Mouse (Mus musculus) layer of hippocampus, adult 2 months (tissue): ENCODE results near the gene Gstm4. TPM values are rescaled to one million over a fixed set of nuclear protein-coding genes. Genes with fewer than 3 reads are reported as not detected.
"Not testable (repeated sequence)": the region's sequence is repeated elsewhere in the genome, so short reads cannot be mapped to it uniquely, and the experiment has no call there.

Source experiments
- DNase-seq, 2 experiments: peaks; one replicate each; pipeline ENCODE4 v3.0.0; 2022; ENCODE audit warnings: low spot score in 2 of 2
- H3K27ac ChIP-seq: fragments of 200-600 bp; 2 replicates; pipeline ENCODE4 v1.8.1; 2022
- H3K4me3 ChIP-seq: fragments of 200-600 bp; 2 replicates; pipeline ENCODE4 v1.8.1; 2022; ENCODE audit warnings: mild to moderate bottlenecking
- CTCF ChIP-seq: fragments of 200-600 bp; conservative IDR thresholded peaks from 2 replicates; pipeline ENCODE4 v1.8.1; 2022; ENCODE audit warnings: antibody characterized with exemption, mild to moderate bottlenecking, moderate library complexity
- total RNA-seq, 2 experiments: library from RNA; stranded (reverse); gene quantifications; 2 replicates each; pipeline ENCODE4 v1.2.3; 2021

Gstm4 gene
- total RNA-seq, 2 experiments from 2014 or later, result 11.5 to 12.3 TPM

DNA sequence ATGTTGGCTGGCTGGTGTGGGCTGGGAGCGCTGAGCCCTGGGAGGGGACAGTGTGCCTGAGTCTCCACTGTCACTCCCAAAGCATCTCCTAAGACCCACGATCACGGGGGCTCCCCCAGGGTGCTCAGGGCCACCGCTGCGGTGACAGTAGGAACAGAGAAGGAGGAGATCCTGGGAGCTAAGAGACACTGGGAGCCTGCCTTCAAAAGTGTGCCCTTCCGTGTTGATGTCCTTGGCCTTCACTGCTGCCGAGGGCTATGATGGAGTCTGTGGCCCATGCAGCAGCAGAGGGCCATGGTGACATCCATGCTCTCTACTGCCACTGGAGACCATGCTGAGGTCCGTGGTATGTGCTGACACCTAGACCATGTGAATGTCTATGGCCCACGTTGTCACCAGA lies 20.9 kb upstream of the Gstm4 start:
- H3K4me3 ChIP-seq, result no peak overlapping the region
- H3K27ac ChIP-seq, result no peak overlapping the region
- TF ChIP-seq CTCF, result no peak
- DNase-seq, result no peak

DNA sequence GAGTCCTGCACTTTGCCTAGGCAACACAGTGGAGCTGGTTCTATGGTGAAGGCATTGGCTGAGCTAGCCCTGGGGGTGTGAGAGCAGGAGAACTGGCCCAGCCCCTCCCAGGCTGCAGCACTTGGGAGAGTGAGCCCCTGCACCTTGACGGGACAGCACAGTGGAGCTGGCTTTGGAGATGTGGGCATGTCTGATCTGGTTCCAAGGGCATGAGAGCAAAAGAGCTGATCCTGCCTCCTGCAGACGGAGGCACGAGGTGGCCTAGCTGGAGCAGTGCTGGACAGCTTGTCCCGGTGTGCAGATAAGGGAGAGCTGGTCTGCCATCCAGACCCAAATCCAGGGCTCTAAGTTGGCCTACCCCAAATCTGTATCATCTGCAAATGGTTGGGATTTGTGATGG lies 20.0 kb upstream of the Gstm4 start:
- TF ChIP-seq CTCF, result no peak
- DNase-seq, result no peak
- H3K27ac ChIP-seq, result no peak overlapping the region
- no peak overlapping the region for H3K4me3 ChIP-seq

DNA sequence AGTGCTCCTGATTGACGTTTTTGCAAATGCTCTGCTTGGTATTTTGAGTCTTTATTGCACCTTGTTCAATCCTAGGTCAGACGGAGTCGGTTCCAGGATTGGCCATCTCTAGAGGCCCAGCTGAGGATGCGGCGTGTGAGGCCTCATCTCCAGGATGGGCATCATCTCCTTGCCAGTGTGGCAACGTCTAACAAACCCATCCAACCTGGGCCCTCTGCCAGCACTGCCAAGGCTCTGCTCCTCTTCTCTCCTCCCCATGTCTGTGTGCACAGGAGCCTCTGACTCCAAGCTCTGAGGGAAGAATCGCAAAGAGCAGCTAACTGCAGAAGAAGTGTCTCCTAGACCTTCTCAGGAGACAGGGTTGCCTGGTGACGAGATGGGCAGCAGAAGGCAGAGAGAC lies 18.0 kb upstream of the Gstm4 start:
- H3K27ac ChIP-seq, result no peak overlapping the region
- no peak for TF ChIP-seq CTCF
- no peak overlapping the region for H3K4me3 ChIP-seq
- no peak for DNase-seq

GRCm38 (mm10) chr3:108061420-108061819 lies 16.7 kb upstream of the Gstm4 start:
- no peak overlapping the region for H3K4me3 ChIP-seq
- TF ChIP-seq CTCF, result peak; percentile 96
- peak in 1 of 2 experiments; percentile 64 for DNase-seq
- no peak overlapping the region for H3K27ac ChIP-seq

DNA sequence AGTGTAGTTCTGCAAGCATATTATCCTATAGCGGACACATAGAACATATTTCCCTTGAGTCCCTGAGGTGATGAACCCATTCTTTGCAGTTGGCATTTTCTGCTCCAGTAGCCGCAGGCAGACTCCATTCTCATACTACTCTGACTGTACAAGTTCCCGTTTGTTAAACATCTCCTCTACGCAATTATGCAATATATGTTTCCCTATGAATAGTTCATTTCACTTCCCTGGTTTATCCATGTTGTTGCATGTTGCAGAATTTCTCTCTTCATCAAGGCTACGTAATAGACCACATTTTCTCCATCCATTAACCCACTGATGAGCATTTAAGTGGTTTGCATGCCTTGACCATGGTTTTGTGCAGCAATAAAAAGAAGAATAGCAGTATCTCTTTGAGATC lies 5.8 kb upstream of the Gstm4 start:
- no peak for TF ChIP-seq CTCF
- DNase-seq, result no peak
- Histone ChIP-seq H3K27ac (no peak overlapping the region), H3K4me3 (no peak overlapping the region)

DNA sequence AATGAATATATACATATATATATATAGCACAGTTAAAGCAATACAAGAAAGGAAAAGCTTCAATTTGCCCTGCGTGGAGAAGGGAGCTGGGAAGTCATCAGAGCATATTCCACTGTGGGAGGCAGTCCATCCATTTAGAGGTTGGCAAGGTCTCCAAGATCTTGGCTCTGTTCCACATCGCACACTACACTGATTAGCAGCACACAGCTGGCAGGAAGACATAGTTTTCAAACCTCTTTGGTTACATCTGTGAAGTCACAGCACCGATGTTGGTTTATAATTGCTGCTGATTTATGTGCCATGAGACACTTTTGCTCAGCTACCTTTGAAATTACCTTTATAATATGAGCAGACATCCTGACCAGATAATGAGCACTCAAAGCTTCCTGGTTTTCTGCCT lies 3.6 kb upstream of the Gstm4 start:
- Histone ChIP-seq H3K4me3 (no peak overlapping the region), H3K27ac (no peak overlapping the region)
- DNase-seq, result no peak
- no peak for TF ChIP-seq CTCF

DNA sequence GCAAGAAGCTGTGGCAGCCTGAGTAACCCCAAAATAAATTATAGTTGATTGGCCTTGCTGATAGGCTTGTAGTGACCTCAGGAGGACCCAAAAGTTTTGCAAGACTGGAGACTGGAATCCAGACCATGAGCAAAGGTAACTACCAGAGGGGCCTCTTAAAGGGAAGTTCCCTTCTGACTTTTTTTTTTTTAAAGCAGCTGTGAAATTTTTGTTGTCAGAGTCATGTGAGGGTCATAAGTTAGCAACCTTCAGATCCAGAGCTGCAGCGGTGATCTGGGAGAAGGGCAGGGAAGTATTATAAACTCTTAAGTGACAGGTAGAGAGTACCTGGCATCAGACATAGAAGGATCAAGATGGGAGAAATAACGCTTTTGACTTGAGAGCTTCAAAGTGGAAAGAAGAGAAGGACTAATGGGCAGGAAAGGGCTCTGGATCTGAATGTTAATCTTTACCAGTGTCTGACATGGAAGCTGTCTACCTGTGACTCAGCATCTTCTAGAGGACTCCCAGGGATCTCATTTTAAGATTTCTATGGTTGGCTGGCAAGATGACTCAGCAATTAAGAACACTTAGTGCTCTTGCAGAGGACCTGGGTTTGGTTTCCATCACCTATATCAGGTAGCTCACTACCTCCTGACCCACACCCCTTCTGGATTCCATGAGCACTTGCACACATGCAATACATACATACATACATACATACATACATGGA lies 2.4 kb upstream of the Gstm4 start:
- no peak overlapping the region for H3K4me3 ChIP-seq
- no peak for TF ChIP-seq CTCF
- DNase-seq, result no peak
- no peak overlapping the region for H3K27ac ChIP-seq

DNA sequence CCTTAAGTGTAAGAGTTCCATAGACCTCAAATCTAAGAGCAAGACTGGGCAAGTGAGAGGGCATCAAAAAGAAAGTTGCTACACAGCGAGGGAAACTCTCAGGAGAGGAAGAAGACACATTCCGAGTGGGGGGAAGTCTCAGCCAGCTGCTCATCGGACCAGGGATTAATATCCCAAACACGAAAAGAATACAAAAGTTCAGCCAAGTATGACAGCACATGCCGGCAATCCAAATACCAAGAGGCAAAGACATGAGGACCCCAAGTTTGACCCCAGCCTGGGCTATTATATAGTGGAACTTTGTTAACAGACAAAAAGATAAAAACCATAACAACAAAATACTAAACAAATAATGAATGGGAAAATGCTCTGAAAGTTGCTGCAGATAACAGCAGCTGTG lies 11.5 kb downstream of the Gstm4 start:
- no peak for TF ChIP-seq CTCF
- Histone ChIP-seq H3K4me3 (no peak overlapping the region), H3K27ac (no peak overlapping the region)
- DNase-seq, result no peak

DNA sequence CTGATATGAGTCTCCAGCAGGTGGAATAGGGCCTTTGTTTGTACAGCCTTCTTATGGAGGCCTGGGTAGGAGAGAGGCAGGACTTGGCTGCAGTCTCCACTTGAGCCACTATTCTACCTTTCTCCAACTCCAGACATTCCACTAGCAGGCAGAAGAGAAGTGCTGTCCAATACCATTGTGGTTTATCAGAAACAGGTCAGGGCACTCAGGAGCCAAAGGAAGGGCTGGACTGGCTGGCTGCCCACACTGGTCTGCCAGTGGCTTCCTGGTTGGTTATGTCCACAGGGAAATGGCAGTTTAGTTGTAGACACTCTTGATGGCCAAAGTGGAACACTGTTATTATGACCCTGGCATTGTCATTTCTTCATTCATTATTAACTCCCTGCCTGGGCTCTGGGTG lies 12.6 kb downstream of the Gstm4 start:
- DNase-seq, result no peak
- Histone ChIP-seq H3K27ac (no peak overlapping the region), H3K4me3 (no peak overlapping the region)
- TF ChIP-seq CTCF, result no peak

DNA sequence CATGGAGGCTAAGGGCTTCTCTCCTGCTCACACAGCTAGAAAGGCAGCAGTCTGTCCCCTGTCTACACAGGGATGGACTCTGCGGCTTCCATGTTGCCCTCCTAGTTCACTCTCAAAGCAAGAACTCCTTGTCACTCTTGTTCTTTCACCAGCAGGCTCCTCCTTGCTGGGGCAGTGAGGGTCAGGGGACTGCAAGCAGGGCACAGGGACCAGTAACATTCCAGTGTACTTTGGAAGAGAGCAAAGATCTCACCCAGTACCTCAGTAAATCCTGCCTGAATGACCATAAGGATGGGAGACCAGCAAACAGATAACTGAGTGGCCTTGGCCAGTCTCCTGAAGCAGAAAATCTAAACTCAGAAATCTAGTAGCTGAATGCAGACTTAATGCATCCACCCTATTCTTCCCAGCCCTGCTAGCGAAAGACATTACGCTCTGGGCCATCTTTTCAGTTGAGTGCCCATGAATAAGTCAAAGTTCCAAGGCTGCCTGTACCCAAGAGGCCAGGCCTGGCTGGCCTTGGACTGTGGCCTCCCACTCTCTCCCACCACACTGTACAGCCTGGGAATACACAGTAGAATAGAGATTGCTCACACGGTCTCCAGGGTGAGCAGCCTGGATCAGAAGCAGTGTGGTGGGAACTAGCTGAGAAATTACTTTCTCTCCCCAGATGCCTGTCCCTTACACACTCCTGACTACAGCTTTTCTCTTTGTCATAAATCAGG lies 15.9 kb downstream of the Gstm4 start:
- Histone ChIP-seq H3K27ac (no peak overlapping the region), H3K4me3 (no peak overlapping the region)
- no peak for DNase-seq
- TF ChIP-seq CTCF, result no peak

- Histone ChIP-seq H3K4me3 (no peak overlapping the region), H3K27ac (no peak overlapping the region)
- DNase-seq, result no peak
- no peak for TF ChIP-seq CTCF
Observed at GRCm38 (mm10) chr3:108026597-108026996, 18.1 kb downstream of the Gstm4 start.

GRCm38 (mm10) chr3:108026049-108026448 lies 18.6 kb downstream of the Gstm4 start:
- Histone ChIP-seq H3K4me3 (no peak overlapping the region), H3K27ac (no peak overlapping the region)
- DNase-seq, result no peak
- no peak for TF ChIP-seq CTCF

DNA sequence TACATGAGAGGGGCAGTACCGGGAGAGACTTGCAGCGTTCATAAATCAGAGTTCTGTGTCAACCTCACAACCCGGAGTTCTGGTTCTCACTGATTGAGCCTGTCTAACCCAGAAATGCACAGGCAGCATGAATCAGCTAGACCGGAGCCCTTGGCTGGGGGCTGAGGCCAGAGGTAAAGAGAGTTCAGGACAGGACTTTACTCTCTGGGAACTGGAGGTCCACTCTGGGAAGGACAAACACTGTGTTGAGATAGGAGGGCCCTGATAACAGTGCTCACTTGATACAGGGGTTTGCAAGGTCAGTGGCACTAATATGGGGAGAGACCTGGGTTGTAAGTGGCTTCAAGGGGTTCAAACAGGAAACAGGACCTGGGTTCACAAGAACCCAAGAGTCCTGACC lies 19.4 kb downstream of the Gstm4 start:
- TF ChIP-seq CTCF, result no peak
- Histone ChIP-seq H3K4me3 (no peak overlapping the region), H3K27ac (no peak overlapping the region)
- no peak for DNase-seq

DNA sequence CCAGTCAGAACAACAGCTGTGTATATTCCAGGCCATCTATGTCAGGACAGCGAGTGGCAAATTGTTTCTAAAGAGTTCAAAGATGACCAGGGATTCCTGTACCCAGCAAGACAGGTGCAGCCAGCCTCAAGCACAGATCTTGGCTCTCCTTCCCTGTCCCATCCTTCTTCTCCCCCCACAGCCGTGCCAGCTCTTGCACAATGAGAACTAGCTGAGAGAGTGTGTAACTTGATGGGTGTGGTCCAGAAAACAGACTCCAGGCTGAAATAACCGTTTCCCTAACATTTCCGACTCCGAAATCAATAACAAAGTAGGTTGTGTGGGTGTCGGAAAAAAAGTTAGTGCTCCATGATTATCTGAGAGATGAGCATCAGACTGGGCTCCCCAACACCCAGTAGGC lies 22.0 kb downstream of the Gstm4 start:
- TF ChIP-seq CTCF, result no peak
- no peak for DNase-seq
- Histone ChIP-seq H3K27ac (no peak overlapping the region), H3K4me3 (no peak overlapping the region)

DNA sequence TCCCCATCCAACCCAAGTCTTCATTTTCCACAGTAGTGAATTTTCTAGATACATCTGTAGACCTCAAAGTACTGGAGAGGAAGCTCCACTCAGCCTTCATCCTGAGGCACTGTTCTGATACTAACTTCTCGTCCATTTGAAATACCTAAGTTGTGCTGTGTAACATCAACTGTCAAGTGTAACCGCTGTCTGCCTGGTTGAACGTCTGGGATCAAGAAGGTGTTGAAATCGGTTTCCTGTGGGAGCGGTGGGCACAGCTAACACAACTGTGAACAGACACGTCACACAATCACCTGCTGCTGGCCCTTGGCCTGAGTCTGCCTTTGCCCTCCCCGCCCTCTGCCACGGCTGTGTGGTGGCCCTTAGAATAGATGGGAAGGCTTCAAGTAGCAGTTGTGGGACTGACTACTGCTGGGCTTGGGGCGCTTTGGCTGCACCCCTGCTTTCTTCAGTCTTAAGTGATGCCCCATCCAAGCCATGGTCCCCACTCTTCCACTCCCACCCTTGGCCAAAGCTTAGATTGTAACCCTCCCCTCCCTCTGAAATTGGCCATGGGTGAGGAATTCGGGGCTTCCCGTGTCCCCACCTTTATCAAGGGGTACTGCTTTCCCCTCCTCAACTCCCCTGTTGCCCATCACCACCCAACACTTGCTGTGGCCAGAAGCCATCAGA lies 24.2 kb downstream of the Gstm4 start:
- H3K27ac ChIP-seq, H3K4me3 ChIP-seq, DNase-seq: not testable (repeated sequence)

DNA sequence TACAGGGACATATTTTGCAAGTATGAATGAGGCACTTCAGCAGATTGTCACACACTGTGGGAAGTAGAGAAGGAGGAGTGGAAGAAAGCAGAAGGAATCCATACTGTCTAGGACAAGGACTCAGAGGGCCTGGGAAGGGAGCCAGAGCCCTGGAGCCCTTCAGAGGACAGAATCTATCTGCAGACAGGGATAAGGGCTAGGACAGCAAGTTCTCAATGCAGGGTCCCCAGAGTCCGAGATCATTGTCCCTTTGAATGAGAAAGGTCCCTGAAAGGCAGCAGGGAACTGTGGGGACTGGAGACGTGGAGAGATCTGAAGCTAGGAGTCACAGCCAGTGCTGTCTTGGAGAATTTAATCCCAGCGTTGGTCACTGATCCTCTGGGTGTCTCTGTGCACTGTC lies 25.5 kb downstream of the Gstm4 start:
- H3K4me3 ChIP-seq, DNase-seq: not testable (repeated sequence)
- peak overlapping the region; percentile 95 for H3K27ac ChIP-seq
